Comparison of ENCODE assay signal across 9 mouse cellular contexts in the genomic region with DNA sequence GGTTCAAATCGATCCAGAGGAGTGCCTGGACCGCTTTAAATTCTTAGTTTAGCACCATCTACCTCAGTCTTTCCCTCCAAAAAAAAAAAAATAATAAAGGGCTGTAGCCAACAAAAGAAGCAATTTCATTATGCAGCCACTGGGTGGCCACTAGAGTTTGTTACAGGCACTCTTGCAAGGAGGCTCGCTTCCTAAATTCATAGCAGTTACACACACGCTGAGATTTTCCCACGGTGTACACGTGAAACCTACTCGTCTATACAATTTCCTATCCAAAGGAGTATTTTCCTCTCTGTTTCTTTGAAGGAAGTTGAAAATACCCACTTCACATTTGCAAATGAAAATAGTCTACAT. TPM values are rescaled to one million over a fixed set of nuclear protein-coding genes. Genes with fewer than 3 reads are reported as not detected.
DNase-seq lines count a peak whose midpoint lies in the region; ATAC-seq and TF ChIP-seq lines count a peak whose summit lies in the region.
"Had no signal": no experiment of that assay in that cellular context is flagged by ENCODE, and none has a peak within 500 bp of the region (broad histone marks: within the 10 kb centered on the region; RNA-seq: fewer than 3 reads in every experiment).

No protein-coding gene starts in this region.

- 0 out of 2 replicates have a peak, but pooled peaks cover 3% of the 10 kb centered on the region for H3K4me1 ChIP-seq in embryonic facial prominence, embryonic 14.5 days (ENCODE audit: control insufficient read depth, insufficient read depth, low read length)
- no peaks in the 10 kb centered on the region for H3K4me1 ChIP-seq in lung, embryonic 14.5 days (ENCODE audit: insufficient read depth)
- H3K4me1 ChIP-seq in olfactory bulb, adult 2 months (ENCODE audit: control insufficient read depth, insufficient read depth, low read length), result peaks cover 8% of the 10 kb centered on the region

- H3K27ac ChIP-seq in embryonic facial prominence, embryonic 14.5 days (replicated peaks; ENCODE audit: low read depth, low read length), result no peak overlapping the region
- no peak overlapping the region for H3K27ac ChIP-seq in lung, embryonic 14.5 days (ENCODE audit: low read depth)
- no peak overlapping the region for H3K27ac ChIP-seq in olfactory bulb, adult 2 months (ENCODE audit: insufficient read depth, low read depth, low read length)

- peaks cover 8% of the 10 kb centered on the region; the same call in 1 of the 2 replicates for H3K27me3 ChIP-seq in embryonic facial prominence, embryonic 14.5 days (replicated peaks; ENCODE audit: control insufficient read depth, insufficient read depth, low read length)
- H3K27me3 ChIP-seq in lung, embryonic 14.5 days (ENCODE audit: insufficient read depth, low read length), result peaks cover 10% of the 10 kb centered on the region; the same call in 1 of the 2 replicates

- no peaks in the 10 kb centered on the region for H3K36me3 ChIP-seq in embryonic facial prominence, embryonic 14.5 days (ENCODE audit: control insufficient read depth, insufficient read depth, low read length)
- H3K36me3 ChIP-seq in lung, embryonic 14.5 days (ENCODE audit: insufficient read depth), result no peaks in the 10 kb centered on the region

- peak; percentile 17 for ATAC-seq in embryonic facial prominence, embryonic 14.5 days (ENCODE audit: low read depth)
- peak; percentile 58 for ATAC-seq in lung, embryonic 14.5 days (ENCODE audit: insufficient read depth)

- peak overlapping the region; percentile 60 for H3K4me3 ChIP-seq in embryonic facial prominence, embryonic 14.5 days (ENCODE audit: low read depth, low read length)
- H3K4me3 ChIP-seq in lung, embryonic 14.5 days (ENCODE audit: low read depth, low read length), result peak overlapping the region; percentile 55
- H3K4me3 ChIP-seq in olfactory bulb, adult 2 months (ENCODE audit: insufficient read depth, low read depth, low read length), result peak overlapping the region; percentile 47

- peak overlapping the region; percentile 100 for H3K4me2 ChIP-seq in embryonic facial prominence, embryonic 14.5 days (ENCODE audit: low read depth, low read length)
- peak overlapping the region; percentile 100 for H3K4me2 ChIP-seq in lung, embryonic 14.5 days

- under 1% methylated on average over 7 of the region's 7 CpGs for WGBS in embryonic facial prominence, embryonic 14.5 days
- WGBS in lung, embryonic 14.5 days, result 0% methylated on average over 7 of the region's 7 CpGs
- under 1% methylated on average over 7 of the region's 7 CpGs for WGBS in olfactory bulb, adult 2 months

- H3K9me3 ChIP-seq in embryonic facial prominence, embryonic 14.5 days (ENCODE audit: control insufficient read depth, low read length), result no peaks in the 10 kb centered on the region
- H3K9me3 ChIP-seq in lung, embryonic 14.5 days (ENCODE audit: low read depth, low read length), result no peaks in the 10 kb centered on the region

- no peak for TF ChIP-seq POLR2A in olfactory bulb, adult 2 months (IDR thresholded peaks at IDR 0.05; ENCODE audit: insufficient read depth, low read depth, low read length)

- intact Hi-C loops in heart, postnatal 10 days (cut with DNase I), result loop anchor here (2.0 to 5.0 kb wide), 4 partner anchors 44 to 366 kb away; no protein-coding TSS in a partner anchor

- peak overlapping the region; percentile 64 for H3K9ac ChIP-seq in embryonic facial prominence, embryonic 14.5 days (ENCODE audit: low read depth, low read length)
- peak overlapping the region; percentile 54 for H3K9ac ChIP-seq in lung, embryonic 14.5 days

- TF ChIP-seq CTCF in lung, embryonic 14.5 days (IDR thresholded peaks at IDR 0.05; ENCODE audit: low read depth), result peak; percentile 70
- TF ChIP-seq CTCF in olfactory bulb, adult 2 months (IDR thresholded peaks at IDR 0.05; ENCODE audit: insufficient read depth, low read depth, low read length), result no peak

- peak; percentile 8 to 44 for DNase-seq in CD8-positive naive resting alpha-beta T cell, adult 2 months (ENCODE audit: low read depth in 2 of 2, low spot score in 2 of 2)
- DNase-seq in adrenal gland, postnatal 14 days, result peak; percentile 63
- peak; percentile 93 for DNase-seq in embryonic facial prominence, embryonic 14.5 days (ENCODE audit: low spot score)
- peak; percentile 61 to 72 for DNase-seq in heart, postnatal 10 days
- DNase-seq in layer of hippocampus, adult 8-10 months (ENCODE audit: low spot score in 2 of 2), result peak; percentile 6 to 25
- peak; percentile 87 for DNase-seq in lung, embryonic 14.5 days
- peak; percentile 50 for DNase-seq in thymus, postnatal 4 days

RNA-seq across cellular contexts. Expression of a gene that starts 19.6 kb away (rescaled TPM):
- total RNA-seq in adrenal gland, postnatal 14 days (2021), result 0.04 TPM in 1 of 2 replicates, not detected in the other
- 31.1 and 39.8 TPM in 2 replicates for polyA plus RNA-seq in embryonic facial prominence, embryonic 14.5 days (2014; fragmentation: Nextera tagmentation; extraction: Ambion mirVana)
- 100 to 1,000 TPM; 115 to 125 TPM for total RNA-seq in heart, postnatal 10 days (2021)
- under 1 TPM in 2 of 4 experiments, not detected in 2; 0.04 to 0.07 TPM for total RNA-seq in layer of hippocampus, adult 8-10 months (2022)
- polyA plus RNA-seq in lung, embryonic 14.5 days (2014; fragmentation: Nextera tagmentation; extraction: Ambion mirVana), result 0.33 and 0.54 TPM in 2 replicates
- not detected in 2 replicates for polyA plus RNA-seq in olfactory bulb, adult 2 months (2012; ENCODE audit: insufficient read depth, insufficient read length, low replicate concordance, missing spikeins)
- total RNA-seq: left cerebral cortex, postnatal 36 days had no signal

Comparison
In these comparisons a context has a peak if more than half of its experiments do, and no peak if none do; other contexts are left out.
1. DNase-seq: peak in every context shown above with its lines; median percentile 93 in embryonic facial prominence, embryonic 14.5 days; 87 in lung, embryonic 14.5 days; 66 in heart, postnatal 10 days; 63 in adrenal gland, postnatal 14 days; 50 in thymus, postnatal 4 days; 26 in CD8-positive naive resting alpha-beta T cell, adult 2 months; 16 in layer of hippocampus, adult 8-10 months.
2. RNA of a gene that starts 19.6 kb away (total RNA-seq): 115 to 125 TPM in heart, postnatal 10 days; 0.04 to 0.07 TPM in layer of hippocampus, adult 8-10 months and 0.04 TPM in adrenal gland, postnatal 14 days; every median in the first group is over 100 times any median in the second.
3. Peak in every context shown above with its lines, with median percentiles within 50 percentile points of each other: H3K4me3 ChIP-seq.